Mouse (Mus musculus): ENCODE results near the gene Polr3a. TPM values are rescaled to one million over a fixed set of nuclear protein-coding genes. Genes with fewer than 3 reads are reported as not detected.
"Not testable (repeated sequence)": the region's sequence is repeated elsewhere in the genome, so short reads cannot be mapped to it uniquely, and the experiment has no call there.

Gene Polr3a
- polyA plus RNA-seq, 1 experiment from 2014 or later = 22.4 TPM

- no peaks in the 10 kb centered on the region for H3K36me3 ChIP-seq (ENCODE audit: control insufficient read depth, insufficient read depth, low read length)
- H3K4me2 ChIP-seq (replicated peaks; ENCODE audit: low read depth, low read length) = no peak overlapping the region
- WGBS = 45% methylated on average over 9 of the region's 9 CpGs
- no peak overlapping the region for H3K4me3 ChIP-seq (ENCODE audit: low read depth, low read length)
- no peak for DNase-seq (ENCODE audit: low spot score)
- H3K27me3 ChIP-seq (ENCODE audit: control insufficient read depth, insufficient read depth, low read length) = no peaks in the 10 kb centered on the region
- H3K27ac ChIP-seq (ENCODE audit: low read depth, low read length) = 0 out of 2 replicates have a peak overlapping the region, but pooled peaks have one; percentile 0
- H3K9me3 ChIP-seq (ENCODE audit: control insufficient read depth, low read length) = no peaks in the 10 kb centered on the region
- H3K4me1 ChIP-seq (replicated peaks; ENCODE audit: control insufficient read depth, insufficient read depth, low read length) = peaks cover 6% of the 10 kb centered on the region; the same call in 1 of the 2 replicates
- no peak for ATAC-seq (ENCODE audit: low FRiP score)
- H3K9ac ChIP-seq (ENCODE audit: low read depth, low read length) = no peak overlapping the region
Observed at GRCm38 (mm10) chr14:24499478-24499877, 12.6 kb upstream of the Polr3a start.

- WGBS = 72% methylated on average over 5 of the region's 5 CpGs
- DNase-seq (ENCODE audit: low spot score) (no peak), ATAC-seq (ENCODE audit: low FRiP score) (no peak)
- Histone ChIP-seq H3K9me3 (ENCODE audit: control insufficient read depth, low read length) (no peaks in the 10 kb centered on the region), H3K27ac (ENCODE audit: low read depth, low read length) (no peak overlapping the region), H3K4me1 (replicated peaks; ENCODE audit: control insufficient read depth, insufficient read depth, low read length) (peaks cover 6% of the 10 kb centered on the region; the same call in 1 of the 2 replicates), H3K9ac (ENCODE audit: low read depth, low read length) (no peak overlapping the region), H3K27me3 (ENCODE audit: control insufficient read depth, insufficient read depth, low read length) (no peaks in the 10 kb centered on the region), H3K36me3 (ENCODE audit: control insufficient read depth, insufficient read depth, low read length) (peaks cover 3% of the 10 kb centered on the region; the same call in 1 of the 2 replicates), H3K4me3 (ENCODE audit: low read depth, low read length) (no peak overlapping the region), H3K4me2 (replicated peaks; ENCODE audit: low read depth, low read length) (no peak overlapping the region)
Observed at GRCm38 (mm10) chr14:24498561-24499255, 11.8 kb upstream of the Polr3a start.

GRCm38 (mm10) chr14:24497443-24497842 is 10.6 kb upstream of the Polr3a start:
- DNase-seq (ENCODE audit: low spot score) = no peak
- no peak overlapping the region for H3K4me2 ChIP-seq (replicated peaks; ENCODE audit: low read depth, low read length)
- no peaks in the 10 kb centered on the region for H3K27me3 ChIP-seq (ENCODE audit: control insufficient read depth, insufficient read depth, low read length)
- 81% methylated on average over 1 of the region's 1 CpGs for WGBS
- H3K9ac ChIP-seq (ENCODE audit: low read depth, low read length) = no peak overlapping the region
- no peaks in the 10 kb centered on the region for H3K9me3 ChIP-seq (ENCODE audit: control insufficient read depth, low read length)
- no peak for ATAC-seq (ENCODE audit: low FRiP score)
- H3K27ac ChIP-seq (ENCODE audit: low read depth, low read length) = no peak overlapping the region
- peaks cover 6% of the 10 kb centered on the region; the same call in 1 of the 2 replicates for H3K4me1 ChIP-seq (replicated peaks; ENCODE audit: control insufficient read depth, insufficient read depth, low read length)
- no peak overlapping the region for H3K4me3 ChIP-seq (ENCODE audit: low read depth, low read length)
- peaks cover 3% of the 10 kb centered on the region; the same call in 1 of the 2 replicates for H3K36me3 ChIP-seq (ENCODE audit: control insufficient read depth, insufficient read depth, low read length)

GRCm38 (mm10) chr14:24496507-24496906 is 9.6 kb upstream of the Polr3a start:
- peaks cover 3% of the 10 kb centered on the region; the same call in 1 of the 2 replicates for H3K36me3 ChIP-seq (ENCODE audit: control insufficient read depth, insufficient read depth, low read length)
- ATAC-seq (ENCODE audit: low FRiP score) = no peak
- H3K27ac ChIP-seq (ENCODE audit: low read depth, low read length) = no peak overlapping the region
- no peak overlapping the region for H3K9ac ChIP-seq (ENCODE audit: low read depth, low read length)
- no peak for DNase-seq (ENCODE audit: low spot score)
- H3K4me1 ChIP-seq (replicated peaks; ENCODE audit: control insufficient read depth, insufficient read depth, low read length) = peaks cover 6% of the 10 kb centered on the region; the same call in 1 of the 2 replicates
- H3K4me3 ChIP-seq (ENCODE audit: low read depth, low read length) = no peak overlapping the region
- no peaks in the 10 kb centered on the region for H3K9me3 ChIP-seq (ENCODE audit: control insufficient read depth, low read length)
- no peaks in the 10 kb centered on the region for H3K27me3 ChIP-seq (ENCODE audit: control insufficient read depth, insufficient read depth, low read length)
- WGBS = 93% methylated on average over 1 of the region's 1 CpGs
- H3K4me2 ChIP-seq (replicated peaks; ENCODE audit: low read depth, low read length) = no peak overlapping the region

- peaks cover 3% of the 10 kb centered on the region; the same call in 1 of the 2 replicates for H3K36me3 ChIP-seq (ENCODE audit: control insufficient read depth, insufficient read depth, low read length)
Observed at GRCm38 (mm10) chr14:24493256-24493655, 6.4 kb upstream of the Polr3a start.

GRCm38 (mm10) chr14:24491266-24491981 is 4.6 kb upstream of the Polr3a start:
- DNase-seq (ENCODE audit: low spot score) (no peak), ATAC-seq (ENCODE audit: low FRiP score) (no peak)
- Histone ChIP-seq H3K9me3 (ENCODE audit: control insufficient read depth, low read length) (no peaks in the 10 kb centered on the region), H3K4me1 (replicated peaks; ENCODE audit: control insufficient read depth, insufficient read depth, low read length) (no peaks in the 10 kb centered on the region; the same call in 1 of the 2 replicates), H3K4me3 (ENCODE audit: low read depth, low read length) (peak overlapping the region; percentile 94), H3K27ac (ENCODE audit: low read depth, low read length) (peak overlapping the region; percentile 13), H3K27me3 (ENCODE audit: control insufficient read depth, insufficient read depth, low read length) (no peaks in the 10 kb centered on the region), H3K36me3 (ENCODE audit: control insufficient read depth, insufficient read depth, low read length) (peaks cover 3% of the 10 kb centered on the region; the same call in 1 of the 2 replicates), H3K9ac (ENCODE audit: low read depth, low read length) (peak overlapping the region; percentile 95), H3K4me2 (replicated peaks; ENCODE audit: low read depth, low read length) (peak overlapping the region; percentile 70)
- WGBS = 6% methylated on average over 11 of the region's 11 CpGs

More at GRCm38 (mm10) chr14:24493256-24493655, 6.4 kb upstream of the Polr3a start:
- no peaks in the 10 kb centered on the region for H3K27me3 ChIP-seq (ENCODE audit: control insufficient read depth, insufficient read depth, low read length)
- no peak for DNase-seq (ENCODE audit: low spot score)
- ATAC-seq (ENCODE audit: low FRiP score) = no peak
- H3K4me3 ChIP-seq (ENCODE audit: low read depth, low read length) = no peak overlapping the region
- H3K27ac ChIP-seq (ENCODE audit: low read depth, low read length) = no peak overlapping the region
- 87% methylated on average over 9 of the region's 9 CpGs for WGBS
- H3K4me1 ChIP-seq (replicated peaks; ENCODE audit: control insufficient read depth, insufficient read depth, low read length) = no peaks in the 10 kb centered on the region; the same call in 1 of the 2 replicates
- H3K9me3 ChIP-seq (ENCODE audit: control insufficient read depth, low read length) = no peaks in the 10 kb centered on the region
- no peak overlapping the region for H3K9ac ChIP-seq (ENCODE audit: low read depth, low read length)
- H3K4me2 ChIP-seq (replicated peaks; ENCODE audit: low read depth, low read length) = no peak overlapping the region

GRCm38 (mm10) chr14:24490468-24491265 is 3.8 kb upstream of the Polr3a start:
- Histone ChIP-seq H3K9ac (ENCODE audit: low read depth, low read length) (peak overlapping the region; percentile 95), H3K9me3 (ENCODE audit: control insufficient read depth, low read length) (no peaks in the 10 kb centered on the region), H3K4me1 (replicated peaks; ENCODE audit: control insufficient read depth, insufficient read depth, low read length) (peaks cover 3% of the 10 kb centered on the region; the same call in 1 of the 2 replicates), H3K36me3 (ENCODE audit: control insufficient read depth, insufficient read depth, low read length) (peaks cover 3% of the 10 kb centered on the region; the same call in 1 of the 2 replicates), H3K4me3 (ENCODE audit: low read depth, low read length) (peak overlapping the region; percentile 94), H3K27me3 (ENCODE audit: control insufficient read depth, insufficient read depth, low read length) (no peaks in the 10 kb centered on the region), H3K27ac (ENCODE audit: low read depth, low read length) (peak overlapping the region; percentile 13), H3K4me2 (replicated peaks; ENCODE audit: low read depth, low read length) (peak overlapping the region; percentile 70)
- under 1% methylated on average over 63 of the region's 64 CpGs for WGBS
- peak; percentile 90 for ATAC-seq (ENCODE audit: low FRiP score)
- DNase-seq (ENCODE audit: low spot score) = peak; percentile 99

GRCm38 (mm10) chr14:24489772-24490171 is 2.9 kb upstream of the Polr3a start:
- H3K27me3 ChIP-seq (ENCODE audit: control insufficient read depth, insufficient read depth, low read length); H3K9me3 ChIP-seq (ENCODE audit: control insufficient read depth, low read length); H3K9ac ChIP-seq (ENCODE audit: low read depth, low read length); H3K27ac ChIP-seq (ENCODE audit: low read depth, low read length); ATAC-seq (ENCODE audit: low FRiP score); H3K4me3 ChIP-seq (ENCODE audit: low read depth, low read length); DNase-seq (ENCODE audit: low spot score); H3K36me3 ChIP-seq (ENCODE audit: control insufficient read depth, insufficient read depth, low read length); H3K4me2 ChIP-seq (replicated peaks; ENCODE audit: low read depth, low read length); H3K4me1 ChIP-seq (replicated peaks; ENCODE audit: control insufficient read depth, insufficient read depth, low read length): not testable (repeated sequence)
- WGBS = 88% methylated on average over 7 of the region's 7 CpGs
